ENCODE assay signal across 20 mouse cellular contexts in the genomic region with DNA sequence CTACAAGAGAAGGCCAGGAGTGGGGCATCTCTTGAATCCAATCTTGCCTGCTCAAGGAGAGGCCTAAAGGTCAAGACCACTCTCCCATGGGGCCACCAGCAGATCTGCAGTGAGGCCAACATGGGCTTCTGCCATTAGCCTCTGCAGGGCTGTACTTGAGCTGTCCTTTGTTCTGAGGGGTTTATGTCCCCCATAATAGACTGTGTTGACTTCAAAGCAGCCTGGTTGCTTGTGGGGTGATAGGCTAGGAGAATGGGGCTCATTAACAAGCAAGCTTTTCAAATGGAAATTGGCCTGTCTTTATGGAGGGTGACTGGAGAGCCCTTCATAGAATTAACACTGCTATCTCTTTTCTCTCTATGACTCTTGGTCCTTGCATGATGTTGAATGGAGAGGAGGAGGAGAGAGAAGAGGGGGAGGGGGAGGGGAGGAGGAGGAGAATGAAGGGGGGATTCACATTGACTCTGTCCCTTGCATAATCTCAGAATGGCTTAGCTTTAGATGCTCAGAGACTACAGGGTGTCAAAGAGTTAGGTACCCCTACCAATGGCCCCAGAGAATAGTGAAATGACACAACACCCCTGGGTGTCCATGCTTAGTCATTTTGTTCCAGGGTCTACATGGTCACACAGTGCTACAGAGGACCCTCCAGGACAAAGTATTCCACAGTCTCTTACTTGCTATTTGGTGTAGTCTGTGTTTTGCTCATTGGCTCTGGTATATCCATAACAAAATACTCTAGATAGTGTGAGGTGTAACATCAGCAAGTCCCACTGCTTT.
DNase-seq lines count a peak whose midpoint lies in the region; ATAC-seq and TF ChIP-seq lines count a peak whose summit lies in the region.
"Had no signal": no experiment of that assay in that cellular context is flagged by ENCODE, and none has a peak within 500 bp of the region (broad histone marks: within the 10 kb centered on the region; RNA-seq: fewer than 3 reads in every experiment).

No protein-coding gene starts in this region.

- H3K9me3 ChIP-seq in embryonic facial prominence, embryonic 10.5 days = no peaks in the 10 kb centered on the region
- H3K9me3 ChIP-seq in midbrain, embryonic 13.5 days = no peaks in the 10 kb centered on the region

- H3K27me3 ChIP-seq in embryonic facial prominence, embryonic 10.5 days (replicated peaks; ENCODE audit: low read depth, poor library complexity, severe bottlenecking) = peaks cover 60% of the 10 kb centered on the region
- H3K27me3 ChIP-seq in midbrain, embryonic 13.5 days = peaks cover 30% of the 10 kb centered on the region

- intact Hi-C loops in left cerebral cortex, postnatal 10 days (cut with DNase I) = no loop called here

- H3K4me2 ChIP-seq in midbrain, embryonic 13.5 days (replicated peaks) = no peak overlapping the region
- H3K4me2 ChIP-seq: heart, embryonic 11.5 days had no signal

- no peaks in the 10 kb centered on the region for H3K36me3 ChIP-seq in embryonic facial prominence, embryonic 10.5 days (replicated peaks)
- no peaks in the 10 kb centered on the region for H3K36me3 ChIP-seq in midbrain, embryonic 13.5 days

- H3K4me1 ChIP-seq in embryonic facial prominence, embryonic 10.5 days = peaks cover 27% of the 10 kb centered on the region
- H3K4me1 ChIP-seq in midbrain, embryonic 13.5 days (replicated peaks) = peaks cover 16% of the 10 kb centered on the region

- TF ChIP-seq CTCF in brain, embryonic 14.5 days (IDR thresholded peaks at IDR 0.05; ENCODE audit: borderline replicate concordance, extremely low read depth, insufficient read depth, insufficient read length) = no peak

- H3K4me3 ChIP-seq in embryonic facial prominence, embryonic 10.5 days = no peak overlapping the region
- no peak overlapping the region for H3K4me3 ChIP-seq in midbrain, embryonic 13.5 days (replicated peaks)

- no peak overlapping the region; the same call in 1 of the 2 replicates for H3K27ac ChIP-seq in embryonic facial prominence, embryonic 10.5 days (replicated peaks)
- H3K27ac ChIP-seq in midbrain, embryonic 13.5 days = no peak overlapping the region

- TF ChIP-seq POLR2A in brain, embryonic 14.5 days (IDR thresholded peaks at IDR 0.05; ENCODE audit: borderline replicate concordance, extremely low read depth, insufficient read depth, insufficient read length, poor library complexity, severe bottlenecking) = no peak

- DNase-seq in heart, adult 11 months = peak; percentile 66
- no peak for DNase-seq in heart, adult 8-10 months (ENCODE audit: low spot score)
- DNase-seq in brain, embryonic 14.5 days (ENCODE audit: low read depth) = peak; percentile 81
- peak; percentile 15 for DNase-seq in embryonic facial prominence, embryonic 10.5 days (ENCODE audit: low spot score)
- DNase-seq in spleen, postnatal 14 days (ENCODE audit: low spot score in 2 of 2) = no peak
- no peak for DNase-seq in layer of hippocampus, adult 11-12 months (ENCODE audit: low spot score)
- no peak for DNase-seq in left cerebral cortex, postnatal 10 days (ENCODE audit: extremely low spot score in 1 of 2, low spot score in 2 of 2)
- DNase-seq: cerebellum, adult 11 months; cerebellum, postnatal 36 days; gastrocnemius, postnatal 14 days; kidney, adult 9 months; layer of hippocampus, postnatal 36 days; left cerebral cortex, postnatal 4 days; lung, adult 18-20 months; lung, postnatal 36 days; retina, postnatal 1 day; right cerebral cortex, postnatal 4 days; thymus, postnatal 4 days had no signal

- no peak overlapping the region for H3K9ac ChIP-seq in midbrain, embryonic 13.5 days (replicated peaks)

- ATAC-seq in midbrain, embryonic 13.5 days = peak; percentile 68

Comparison
In these comparisons a context has a peak if more than half of its experiments do, and no peak if none do; other contexts are left out.
1. DNase-seq: peak in heart, adult 11 months (single experiment), brain, embryonic 14.5 days (single experiment) and embryonic facial prominence, embryonic 10.5 days (single experiment); none in heart, adult 8-10 months (single experiment), spleen, postnatal 14 days (0 of 2), layer of hippocampus, adult 11-12 months (single experiment) and left cerebral cortex, postnatal 10 days (0 of 2).